In the genomic region with DNA sequence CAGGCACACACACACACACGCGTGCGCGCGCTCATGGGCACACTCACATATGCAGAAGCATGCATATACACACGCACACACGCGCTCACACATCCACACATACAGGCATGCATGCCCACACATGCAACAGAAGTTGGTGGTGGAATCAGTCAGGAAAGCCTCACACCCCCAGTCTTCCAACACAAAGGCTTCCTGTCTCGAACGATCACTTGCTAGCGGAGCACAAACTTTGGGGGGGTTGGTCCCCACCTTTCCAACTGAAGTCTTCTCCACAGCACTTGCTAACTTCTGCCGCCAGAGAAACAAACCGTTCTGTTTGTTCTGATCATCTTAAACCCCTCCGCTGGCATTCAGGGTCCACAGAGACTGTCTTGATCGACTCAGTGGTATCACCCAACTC, we compare ENCODE assay signal across 21 mouse cellular contexts.
"Had no signal": no experiment of that assay in that cellular context is flagged by ENCODE, and none has a peak within 500 bp of the region (broad histone marks: within the 10 kb centered on the region; RNA-seq: fewer than 3 reads in every experiment).

No protein-coding gene starts in this region.

- H3K4me3 ChIP-seq: intestine, embryonic 15.5 days; kidney, embryonic 15.5 days; limb, embryonic 12.5 days; limb, embryonic 15.5 days; midbrain, embryonic 13.5 days; myocyte; neural tube, embryonic 13.5 days; stomach, embryonic 15.5 days had no signal

- H3K27ac ChIP-seq: intestine, embryonic 15.5 days; kidney, embryonic 15.5 days; limb, embryonic 12.5 days; limb, embryonic 15.5 days; liver, embryonic 14.5 days; midbrain, embryonic 13.5 days; neural tube, embryonic 13.5 days; stomach, embryonic 15.5 days had no signal

- H3K27me3 ChIP-seq: intestine, embryonic 15.5 days; kidney, embryonic 15.5 days; limb, embryonic 12.5 days; limb, embryonic 15.5 days; midbrain, embryonic 13.5 days; neural tube, embryonic 13.5 days; stomach, embryonic 15.5 days had no signal

- H3K9me3 ChIP-seq: intestine, embryonic 15.5 days; kidney, embryonic 15.5 days; limb, embryonic 12.5 days; limb, embryonic 15.5 days; midbrain, embryonic 13.5 days; neural tube, embryonic 13.5 days; stomach, embryonic 15.5 days had no signal

- H3K36me3 ChIP-seq: intestine, embryonic 15.5 days; kidney, embryonic 15.5 days; limb, embryonic 12.5 days; limb, embryonic 15.5 days; midbrain, embryonic 13.5 days; neural tube, embryonic 13.5 days; stomach, embryonic 15.5 days had no signal

- H3K4me2 ChIP-seq: intestine, embryonic 15.5 days; kidney, embryonic 15.5 days; limb, embryonic 12.5 days; limb, embryonic 15.5 days; lung, embryonic 14.5 days; midbrain, embryonic 13.5 days; neural tube, embryonic 13.5 days; stomach, embryonic 15.5 days had no signal

- ATAC-seq: hindbrain, embryonic 16.5 days; intestine, embryonic 15.5 days; lung, postnatal 0 days; midbrain, embryonic 13.5 days; midbrain, embryonic 16.5 days had no signal

- DNase-seq: kidney, adult 11 months; kidney, adult 8-10 months; kidney, postnatal 10 days; kidney, postnatal 36 days; left cerebral cortex, postnatal 4 days; lung, embryonic 14.5 days; right cerebral cortex, adult 18-20 months; right cerebral cortex, postnatal 14 days; right cerebral cortex, postnatal 4 days had no signal

- H3K9ac ChIP-seq: intestine, embryonic 15.5 days; kidney, embryonic 15.5 days; limb, embryonic 12.5 days; limb, embryonic 15.5 days; liver, embryonic 14.5 days; lung, embryonic 14.5 days; midbrain, embryonic 13.5 days; neural tube, embryonic 13.5 days; stomach, embryonic 15.5 days had no signal
